Mouse (Mus musculus) spleen, adult 2 months (tissue): Measurements from ENCODE around the gene Cyp26a1. TPM values are rescaled to one million over a fixed set of nuclear protein-coding genes. Genes with fewer than 3 reads are reported as not detected.

Experiments used
- DNase-seq, 2 experiments: peaks; one replicate each; pipeline versions ENCODE4 v3.0.0 to v3.0.0-alpha.2; 2012 to 2021; ENCODE audit warnings: low spot score in 2 of 2, low read depth in 1 of 2
- H3K27ac ChIP-seq: fragments of 200-500 bp; 2 replicates; pipeline ENCODE4 v1.5.1; 2012; ENCODE audit warnings: low read length, inconsistent platforms; ENCODE audit not compliant: insufficient read depth
- H3K27me3 ChIP-seq: fragments of 200-500 bp; 2 replicates; pipeline ENCODE4 v1.6.1; 2012; ENCODE audit warnings: mild to moderate bottlenecking, moderate library complexity, low read length, inconsistent platforms; ENCODE audit not compliant: control insufficient read depth, insufficient read depth
- H3K36me3 ChIP-seq: fragments of 200-500 bp; 2 replicates; pipeline ENCODE4 v1.6.1; 2012; ENCODE audit warnings: mild to moderate bottlenecking, low read length, inconsistent platforms; ENCODE audit not compliant: control insufficient read depth, insufficient read depth
- H3K4me1 ChIP-seq: fragments of 200-500 bp; 2 replicates; pipeline ENCODE4 v1.6.1; 2011; ENCODE audit warnings: inconsistent platforms; ENCODE audit not compliant: control insufficient read depth, insufficient read depth, insufficient read length
- H3K4me3 ChIP-seq: fragments of 200-500 bp; 2 replicates; pipeline ENCODE4 v1.5.1; 2011; ENCODE audit warnings: mild to moderate bottlenecking, inconsistent platforms; ENCODE audit not compliant: insufficient read depth, insufficient read length; ENCODE audit errors: extremely low read depth
- CTCF ChIP-seq: fragments of 200-500 bp; IDR thresholded peaks from 2 replicates; pipeline ENCODE4 v1.5.1; 2011; ENCODE audit warnings: mild to moderate bottlenecking, inconsistent platforms; ENCODE audit not compliant: insufficient read depth, insufficient read length, insufficient replicate concordance; ENCODE audit errors: extremely low read depth
- POLR2A ChIP-seq: fragments of 200-500 bp; IDR thresholded peaks from 2 replicates; pipeline ENCODE4 v1.6.1; 2011; ENCODE audit warnings: low read depth, low read length, inconsistent platforms
- whole genome bisulfite sequencing: fragments of 180-500 bp; shearing (Covaris S2); methylation state at CpG from one replicate; pipeline ENCODE4 v1.1.7; 2018; 5-methylcytosine and 5-hydroxymethylcytosine counted together
- polyA plus RNA-seq: library from polyadenylated mRNA; depleted of rRNA; stranded (reverse); fragments of >200 nt; gene quantifications from 2 replicates; pipeline ENCODE4 v1.2.3, GENCODE M21; 2012

Gene Cyp26a1
- polyA plus RNA-seq, 1 experiment: 0.29 TPM

- WGBS: 76% methylated on average over 29 of the region's 29 CpGs
- Histone ChIP-seq H3K4me1 (peaks cover 3% of the 10 kb centered on the region; the same call in 1 of the 2 replicates), H3K27me3 (peaks cover 8% of the 10 kb centered on the region; the same call in 1 of the 2 replicates), H3K27ac (no peak overlapping the region), H3K36me3 (peaks cover 12% of the 10 kb centered on the region; the same call in 1 of the 2 replicates), H3K4me3 (no peak overlapping the region)
- DNase-seq: no peak
- TF ChIP-seq POLR2A (no peak), CTCF (no peak)
Observed at GRCm38 (mm10) chr19:37690716-37691115, 6.9 kb upstream of the Cyp26a1 start.

DNA sequence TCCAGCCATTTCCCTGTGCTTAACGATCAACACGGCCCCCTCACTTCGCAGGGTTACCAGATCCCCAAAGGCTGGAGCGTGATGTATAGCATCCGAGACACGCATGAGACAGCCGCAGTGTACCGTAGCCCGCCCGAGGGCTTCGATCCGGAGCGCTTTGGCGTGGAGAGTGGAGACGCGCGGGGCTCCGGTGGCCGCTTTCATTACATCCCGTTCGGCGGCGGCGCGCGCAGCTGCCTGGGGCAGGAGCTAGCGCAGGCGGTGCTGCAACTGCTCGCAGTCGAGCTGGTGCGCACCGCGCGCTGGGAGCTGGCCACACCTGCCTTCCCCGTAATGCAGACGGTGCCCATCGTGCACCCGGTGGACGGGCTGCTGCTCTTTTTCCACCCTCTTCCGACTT lies 4.7 kb upstream of the Cyp26a1 start:
- H3K27ac ChIP-seq: no peak overlapping the region
- TF ChIP-seq CTCF (no peak), POLR2A (no peak)
- H3K4me3 ChIP-seq: peak overlapping the region; percentile 22; the same call in 1 of the 2 replicates
- 0 out of 2 replicates have a peak, but pooled peaks cover 1% of the 10 kb centered on the region for H3K36me3 ChIP-seq
- H3K27me3 ChIP-seq: peaks cover 27% of the 10 kb centered on the region
- WGBS: 4% methylated on average over 40 of the region's 40 CpGs
- DNase-seq: no peak
- peaks cover 5% of the 10 kb centered on the region for H3K4me1 ChIP-seq

DNA sequence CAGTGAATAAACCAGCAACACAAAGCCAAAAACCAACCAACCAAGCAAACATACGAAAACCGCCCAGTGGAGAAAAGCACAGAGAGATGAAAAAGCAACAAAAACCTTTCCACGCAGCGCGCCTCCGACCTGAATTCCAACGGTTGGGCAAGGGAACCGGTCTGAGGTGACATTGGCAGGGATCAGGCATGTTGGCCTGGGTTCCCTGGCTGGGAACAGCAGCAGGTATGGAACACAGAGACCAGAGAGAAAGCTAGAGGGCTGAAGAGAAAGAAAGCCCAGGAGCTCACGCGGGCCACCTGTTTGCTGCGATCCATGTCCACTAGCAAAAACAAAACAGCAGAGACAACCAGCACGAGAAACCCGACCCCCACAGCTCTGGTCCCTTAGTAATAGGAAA lies 2.5 kb upstream of the Cyp26a1 start:
- TF ChIP-seq POLR2A (no peak), CTCF (no peak)
- WGBS: 79% methylated on average over 13 of the region's 13 CpGs
- peaks cover 14% of the 10 kb centered on the region for H3K4me1 ChIP-seq
- no peak overlapping the region for H3K27ac ChIP-seq
- H3K36me3 ChIP-seq: 0 out of 2 replicates have a peak, but pooled peaks cover 1% of the 10 kb centered on the region
- no peak for DNase-seq
- no peak overlapping the region for H3K4me3 ChIP-seq
- H3K27me3 ChIP-seq: peaks cover 42% of the 10 kb centered on the region

- Histone ChIP-seq H3K4me3 (no peak overlapping the region), H3K4me1 (peaks cover 14% of the 10 kb centered on the region), H3K36me3 (no peaks in the 10 kb centered on the region), H3K27me3 (peaks cover 42% of the 10 kb centered on the region), H3K27ac (no peak overlapping the region)
- 9% methylated on average over 42 of the region's 42 CpGs for WGBS
- TF ChIP-seq POLR2A: no peak
- TF ChIP-seq CTCF: no peak
- DNase-seq: no peak
Observed at GRCm38 (mm10) chr19:37695762-37696602, 1.6 kb upstream of the Cyp26a1 start.

GRCm38 (mm10) chr19:37696603-37697334 lies 829 bp upstream of the Cyp26a1 start:
- no peaks in the 10 kb centered on the region for H3K36me3 ChIP-seq
- H3K27me3 ChIP-seq: peaks cover 42% of the 10 kb centered on the region
- WGBS: 6% methylated on average over 22 of the region's 22 CpGs
- DNase-seq: no peak
- H3K27ac ChIP-seq: no peak overlapping the region
- no peak overlapping the region for H3K4me3 ChIP-seq
- H3K4me1 ChIP-seq: peaks cover 14% of the 10 kb centered on the region
- no peak for TF ChIP-seq POLR2A
- TF ChIP-seq CTCF: no peak

DNA sequence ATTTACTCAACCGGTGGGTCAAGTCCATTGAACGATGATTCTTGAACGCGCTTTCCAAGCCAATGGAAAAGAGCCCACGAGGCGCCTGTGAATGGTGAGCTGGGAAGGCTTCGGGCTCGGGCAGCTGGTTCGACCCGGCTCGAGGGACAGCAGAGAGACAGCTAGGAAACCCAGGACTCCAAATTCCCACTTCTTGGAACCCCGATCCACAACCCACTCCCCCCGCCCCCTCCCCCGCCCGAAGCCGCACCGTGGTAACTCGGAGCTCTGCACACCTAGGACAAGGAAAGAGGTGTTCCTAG lies 312 bp upstream of the Cyp26a1 start:
- 4% methylated on average over 18 of the region's 18 CpGs for WGBS
- Histone ChIP-seq H3K27me3 (peaks cover 42% of the 10 kb centered on the region), H3K4me1 (peaks cover 14% of the 10 kb centered on the region), H3K4me3 (no peak overlapping the region), H3K36me3 (no peaks in the 10 kb centered on the region), H3K27ac (no peak overlapping the region)
- no peak for DNase-seq
- TF ChIP-seq POLR2A (no peak), CTCF (no peak)
